Mouse (Mus musculus) monocyte, adult 2 months (primary cell): ENCODE results near the gene Basp1.

Source experiments
- DNase-seq, 2 experiments: peaks; one replicate each; pipeline ENCODE4 v3.0.0; 2022; ENCODE audit warnings: low spot score in 2 of 2, low read depth in 1 of 2

Basp1 gene

DNA sequence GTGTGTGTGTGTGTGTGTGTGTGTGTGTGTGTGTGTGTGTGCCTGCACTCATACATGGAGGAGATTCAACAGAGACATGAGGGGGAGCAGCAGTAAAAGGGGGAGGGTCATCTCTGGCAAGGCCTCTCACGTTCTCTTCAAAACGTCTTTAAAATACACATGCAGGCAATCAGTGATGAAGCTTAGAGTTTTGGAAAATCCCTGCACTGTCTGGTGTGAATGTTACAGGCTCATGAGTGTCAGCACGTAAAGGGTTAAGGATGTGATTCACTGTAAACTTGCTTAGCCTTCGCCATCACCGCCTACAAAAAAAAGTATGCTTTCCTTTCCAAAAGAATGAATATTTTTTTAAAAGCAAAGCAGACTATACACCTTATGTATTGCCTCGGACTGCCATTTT is 2.8 kb upstream of the Basp1 start:
- no peak for DNase-seq

DNA sequence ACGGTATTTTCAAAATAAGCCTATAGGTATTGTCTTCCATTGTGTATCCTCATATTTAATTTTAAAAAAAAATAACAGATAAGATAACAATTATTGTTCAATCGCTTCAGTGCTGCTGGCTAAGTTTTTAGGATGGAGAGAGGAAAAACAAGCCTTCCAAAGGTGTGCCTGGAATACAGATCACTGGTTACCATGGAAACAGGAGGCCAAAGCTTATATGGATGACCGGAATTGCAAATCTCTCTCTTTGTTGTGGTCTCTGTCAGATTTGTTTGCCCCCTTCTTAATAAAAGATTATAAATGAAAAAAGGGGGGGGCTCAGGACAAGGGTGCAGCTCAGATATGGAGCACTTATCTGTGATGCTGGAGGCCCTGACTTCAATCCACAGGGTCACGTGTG is 2.4 kb upstream of the Basp1 start:
- no peak for DNase-seq

DNA sequence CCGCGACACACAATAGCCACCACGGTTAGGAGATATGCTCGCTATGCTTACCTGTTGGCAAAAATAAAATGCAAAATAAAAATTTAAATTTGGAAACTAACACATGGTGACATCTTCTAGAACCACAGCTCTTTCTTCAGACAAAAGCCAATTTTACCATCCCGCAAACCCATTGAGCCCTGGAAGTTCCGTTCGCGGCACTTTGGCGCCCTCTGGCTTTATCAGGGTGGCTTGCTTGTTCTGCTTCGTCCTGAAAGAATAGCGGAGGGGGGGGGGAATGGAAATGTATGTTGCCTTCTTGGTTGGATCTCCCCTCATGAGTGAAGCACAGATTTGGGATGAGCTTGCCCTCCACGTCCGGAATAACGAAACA is 1.2 kb upstream of the Basp1 start:
- peak in 1 of 2 experiments; percentile 59 for DNase-seq

DNA sequence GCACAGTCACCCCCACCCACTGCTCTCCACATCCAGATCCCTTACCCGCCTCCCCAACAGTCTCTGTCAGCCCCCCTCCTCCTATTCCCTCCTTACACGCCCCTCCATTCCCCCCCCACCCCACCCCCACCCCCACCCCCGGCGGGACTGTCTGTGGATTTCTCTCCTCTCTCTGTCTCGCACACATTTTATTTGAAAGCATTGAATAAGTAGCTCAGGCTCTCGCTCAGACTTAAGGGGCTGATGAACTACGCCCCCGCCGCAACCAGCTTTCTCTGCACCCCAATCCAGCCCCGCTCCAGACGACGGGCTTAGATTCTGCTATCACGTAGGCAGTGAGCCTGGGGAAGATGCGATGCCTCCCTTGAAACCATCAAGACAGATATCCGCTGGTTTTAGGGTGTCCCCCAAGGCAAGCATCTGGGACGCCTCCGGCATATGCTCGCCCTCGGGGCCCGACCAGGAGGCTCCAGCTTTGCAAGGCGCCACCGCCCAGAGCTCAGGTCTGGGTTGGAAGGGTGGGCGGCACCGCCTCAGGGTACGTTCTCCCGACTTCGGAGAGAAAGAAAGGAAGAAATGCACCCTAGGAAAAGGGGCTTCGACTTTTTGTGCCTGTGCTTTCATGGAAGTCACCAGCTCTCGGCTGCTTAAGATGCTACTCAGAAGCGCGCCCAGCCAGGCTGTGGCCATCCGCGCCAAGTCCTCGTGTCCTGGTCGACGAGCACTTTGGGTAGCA is 615 bp upstream of the Basp1 start:
- peak in 1 of 2 experiments; percentile 3 for DNase-seq

DNA sequence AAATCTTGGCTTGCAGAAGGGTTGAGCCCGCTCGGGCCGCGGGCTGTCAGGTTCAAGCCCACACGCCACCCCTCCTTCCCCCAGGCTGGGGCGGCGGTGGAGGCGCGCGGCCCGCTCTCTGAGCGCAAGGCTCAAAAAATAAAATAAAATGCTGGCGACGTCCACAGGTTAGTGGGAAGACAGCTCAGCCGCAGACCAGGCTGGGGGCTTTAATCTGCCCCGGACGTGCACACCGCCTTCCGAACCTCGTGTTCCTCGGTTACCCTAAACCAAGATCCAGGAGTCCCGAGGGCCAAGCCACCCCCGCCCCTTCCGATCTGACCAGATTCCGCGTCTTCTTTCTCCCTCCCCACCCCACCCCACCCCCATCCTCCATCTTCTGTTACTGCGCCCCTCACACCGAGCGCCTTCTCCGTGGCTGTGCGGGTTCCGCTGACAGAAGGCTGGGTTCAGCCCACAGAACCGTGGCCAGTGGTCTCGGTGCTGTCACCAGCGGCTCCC is 753 bp downstream of the Basp1 start:
- DNase-seq: no peak

DNA sequence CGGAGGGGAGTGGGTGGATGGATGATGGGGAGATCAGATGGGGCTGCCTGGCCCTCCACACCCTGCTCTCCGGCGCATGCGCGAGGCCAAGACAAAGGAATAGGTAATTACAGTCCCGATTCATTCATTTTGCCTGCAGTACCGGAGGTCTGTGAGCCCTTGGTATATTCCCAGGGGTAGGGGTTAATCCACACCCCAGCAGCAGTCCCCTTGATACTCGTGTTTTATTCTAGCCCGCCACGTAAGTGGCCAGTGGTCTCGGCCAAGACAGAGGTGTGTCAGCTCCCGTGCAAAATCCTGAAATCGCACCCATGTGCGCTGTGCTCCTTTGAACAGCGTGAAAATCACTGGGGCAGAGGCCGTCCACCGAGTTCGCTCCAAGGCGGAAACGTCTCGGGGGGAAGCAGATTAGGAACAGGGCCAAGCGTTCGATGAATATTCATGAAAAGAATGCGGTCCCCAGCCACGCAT is 1.4 kb downstream of the Basp1 start:
- DNase-seq: no peak

DNA sequence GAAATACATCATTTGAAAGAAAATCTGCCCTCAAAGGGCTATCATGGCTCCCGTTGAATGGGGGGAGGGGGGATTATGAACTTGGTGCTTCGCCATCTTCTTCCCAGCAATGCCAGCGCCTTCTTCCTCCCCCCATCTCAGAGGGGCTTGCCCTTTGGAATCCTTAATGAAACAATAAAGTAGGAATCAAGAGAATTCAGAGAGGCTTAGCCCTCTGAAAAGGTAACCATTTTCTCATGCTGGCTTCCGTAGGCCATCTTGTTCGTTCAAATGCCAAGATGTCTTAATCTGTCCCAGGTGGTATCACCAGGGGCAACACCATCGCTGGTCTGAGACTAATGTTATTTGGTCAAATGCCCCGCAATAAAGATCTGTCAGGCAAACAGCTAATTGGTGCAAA is 2.1 kb downstream of the Basp1 start:
- no peak for DNase-seq

DNA sequence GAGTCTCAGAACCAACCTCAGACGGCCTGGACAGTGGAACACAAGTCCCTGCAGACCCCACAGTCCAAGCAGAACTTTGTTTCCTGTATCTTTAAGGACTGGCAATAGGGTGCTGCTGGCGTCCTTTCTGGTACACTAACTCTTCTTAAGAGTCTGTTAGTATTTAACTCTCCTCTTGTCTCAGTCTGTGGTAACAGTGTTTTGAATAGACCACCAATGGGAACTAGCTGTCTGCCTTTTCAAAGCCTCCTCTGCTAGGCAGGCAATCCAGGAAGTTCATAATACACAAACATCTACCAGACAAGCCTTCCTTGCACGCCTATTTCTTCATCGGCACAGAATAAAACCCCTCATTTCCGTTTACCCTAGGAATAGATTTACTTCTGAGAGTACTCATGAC is 7.6 kb downstream of the Basp1 start:
- no peak for DNase-seq

DNA sequence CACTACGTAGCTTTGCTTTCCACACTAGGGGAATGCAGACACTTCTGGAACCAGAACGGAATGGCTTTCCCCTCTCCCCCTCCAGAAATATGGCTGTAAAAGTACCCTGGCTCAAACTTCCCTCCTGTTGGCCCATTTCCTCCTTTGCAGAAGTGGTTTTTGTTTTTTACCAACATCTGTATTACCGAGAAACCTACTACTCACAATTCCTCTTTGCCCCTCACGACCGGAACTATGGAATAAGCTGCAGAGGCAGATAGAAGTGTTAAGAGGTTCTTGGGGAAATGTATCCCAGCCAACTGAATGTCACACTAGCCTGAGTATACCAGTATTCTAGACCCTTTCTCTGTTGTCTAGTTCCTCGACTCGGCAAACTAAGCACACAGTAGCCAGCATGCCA is 9.7 kb downstream of the Basp1 start:
- DNase-seq: no peak

DNA sequence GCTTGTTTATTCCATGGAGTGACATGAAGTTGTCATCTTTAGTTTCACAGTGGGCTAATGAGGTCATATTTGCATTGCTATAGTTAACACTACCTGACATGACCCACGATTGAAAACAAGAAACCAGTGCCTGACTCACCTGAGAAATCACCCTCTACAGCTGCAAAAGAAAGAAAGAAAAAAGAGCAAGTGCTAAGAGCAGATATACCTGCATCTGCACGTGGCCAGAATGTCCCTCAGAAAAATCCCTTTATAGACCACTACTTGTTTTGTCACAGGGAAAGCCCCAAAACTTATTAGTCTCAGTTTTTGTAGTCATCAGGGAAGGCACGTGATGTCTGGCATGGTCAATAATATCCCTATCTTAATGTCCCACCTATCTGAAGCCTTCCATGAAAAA is 11.6 kb downstream of the Basp1 start:
- DNase-seq: no peak

DNA sequence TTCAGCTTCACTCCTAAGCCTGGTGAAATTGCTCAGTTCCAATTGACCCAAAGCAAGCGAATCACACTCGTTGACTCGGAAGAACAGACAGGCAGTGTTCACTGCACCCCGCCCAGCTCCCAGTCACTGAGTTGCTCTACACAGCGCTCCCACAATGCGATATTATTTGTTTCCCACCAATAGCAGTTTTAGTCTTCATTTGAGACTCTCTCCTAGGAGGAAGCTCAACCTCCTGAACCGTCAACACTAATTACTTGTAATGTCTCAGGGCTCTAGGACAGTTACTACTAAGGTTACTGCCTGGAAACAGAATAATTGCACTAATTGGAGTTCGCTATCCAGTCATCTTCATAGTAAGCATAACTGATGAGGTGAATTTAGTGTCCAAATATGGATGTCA is 13.3 kb downstream of the Basp1 start:
- DNase-seq: no peak

DNA sequence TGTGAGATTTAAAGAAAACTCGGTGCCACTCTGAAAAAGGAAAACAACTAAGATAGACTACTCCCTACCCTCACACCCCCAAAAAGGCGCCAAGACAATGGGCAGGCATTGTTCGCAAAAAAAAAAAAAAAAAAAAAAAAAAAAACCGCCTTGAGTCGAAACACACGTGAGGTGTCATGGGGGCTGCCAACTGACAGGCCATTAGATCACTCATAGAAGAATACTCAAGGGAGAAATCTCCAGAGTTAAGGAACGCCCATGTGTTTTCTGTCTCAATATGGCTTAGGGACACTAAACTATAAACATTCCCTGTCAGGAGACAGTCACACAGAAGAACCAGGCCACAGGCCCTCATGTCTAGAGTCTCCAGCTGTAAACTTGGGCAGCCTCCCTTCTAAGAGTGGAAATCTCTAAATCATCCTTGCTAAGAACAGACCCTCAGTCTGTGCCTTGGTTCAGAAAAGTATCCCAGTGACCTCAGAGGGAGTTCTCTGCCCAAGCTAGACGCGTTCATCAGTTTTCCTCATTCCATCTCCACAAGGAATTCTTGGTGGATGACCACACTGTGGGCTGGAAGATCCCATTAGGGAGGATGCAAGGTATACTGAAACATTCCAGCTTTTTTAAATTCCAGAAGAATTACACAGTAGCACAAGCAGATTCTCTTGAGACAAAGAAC is 17.5 kb downstream of the Basp1 start:
- no peak for DNase-seq

DNA sequence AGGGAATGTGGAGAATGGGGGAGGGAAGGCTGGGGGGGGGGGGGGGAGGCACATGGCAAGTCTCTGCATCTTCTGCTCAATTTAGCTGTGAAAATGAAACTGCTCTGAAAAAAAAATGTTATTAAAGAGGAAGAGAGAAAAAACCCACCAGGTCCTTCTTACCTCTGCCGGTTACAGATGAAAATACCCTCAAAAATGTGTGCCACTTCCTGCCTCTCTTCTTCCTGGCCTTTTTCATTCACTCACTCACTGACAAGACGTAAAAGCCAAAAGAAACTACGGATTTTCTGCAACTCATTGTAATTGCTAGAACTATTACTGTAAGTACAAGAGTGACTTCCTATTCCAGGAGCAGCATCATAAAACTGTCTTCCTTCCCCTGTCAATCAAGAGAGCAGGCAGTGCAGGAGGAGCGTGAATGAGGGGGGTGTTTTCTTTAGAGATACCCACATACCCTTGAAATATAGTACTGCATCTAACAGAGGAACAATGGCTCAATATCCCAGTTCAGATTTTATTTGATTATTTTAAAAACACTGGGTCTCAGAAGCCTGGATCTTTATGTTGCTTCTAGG is 21.0 kb downstream of the Basp1 start:
- no peak for DNase-seq

DNA sequence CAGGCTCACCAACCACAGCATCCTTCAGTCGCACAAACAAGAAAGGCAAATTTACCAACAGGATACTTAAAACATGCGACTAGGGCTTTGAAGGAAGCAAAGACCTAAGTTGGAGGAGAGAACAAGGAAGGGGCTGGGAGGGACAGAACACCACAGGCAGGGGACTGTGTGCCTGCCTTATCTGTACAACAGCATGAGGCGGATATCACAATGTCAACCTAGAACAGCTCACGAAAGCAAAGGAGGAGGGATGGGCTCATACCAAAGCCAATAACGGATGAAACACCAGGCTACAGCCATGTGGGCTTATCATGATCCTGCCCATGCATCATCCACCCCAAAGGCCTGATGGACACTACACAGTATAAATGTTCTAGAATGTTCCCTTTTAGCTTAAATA is 22.4 kb downstream of the Basp1 start:
- DNase-seq: no peak

DNA sequence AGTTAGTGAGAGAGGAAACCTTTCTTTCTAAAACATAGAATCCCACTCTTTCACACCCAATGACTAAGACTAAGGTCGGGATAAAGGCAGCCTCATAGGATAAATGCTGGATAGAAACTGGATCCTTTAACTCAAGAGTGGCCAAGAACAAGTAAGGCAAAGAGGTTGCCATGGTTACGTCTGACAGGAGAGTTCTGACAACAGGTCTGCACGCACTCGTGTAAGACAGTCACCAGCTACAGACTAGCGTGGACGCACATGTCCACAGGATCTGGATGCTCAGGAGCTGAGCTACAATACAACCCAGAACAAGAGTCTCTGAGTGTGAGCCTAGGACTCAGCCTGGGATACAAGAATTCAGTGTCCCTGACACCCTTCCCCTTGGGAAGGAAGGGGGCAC is 26.0 kb downstream of the Basp1 start:
- DNase-seq: no peak

DNA sequence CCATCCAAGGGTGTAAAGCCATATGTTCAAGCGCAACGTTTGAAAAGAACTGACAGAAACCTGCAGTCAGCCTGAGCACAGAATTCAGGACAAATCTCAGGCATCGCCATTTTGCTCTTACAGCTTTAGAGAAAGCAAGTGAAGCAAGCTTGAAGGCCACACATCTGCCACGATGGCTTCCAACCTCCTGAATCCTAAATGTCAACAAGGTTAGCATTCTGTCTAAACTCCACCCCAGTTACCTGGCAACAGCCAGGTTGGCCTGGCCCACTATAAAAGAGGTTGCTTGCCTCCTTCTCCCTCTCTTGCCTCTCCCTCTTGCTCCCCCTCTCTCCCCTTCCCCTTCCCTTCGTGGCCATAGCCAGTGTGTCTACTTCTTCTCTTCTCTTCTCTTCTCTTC is 33.5 kb downstream of the Basp1 start:
- no peak for DNase-seq

DNA sequence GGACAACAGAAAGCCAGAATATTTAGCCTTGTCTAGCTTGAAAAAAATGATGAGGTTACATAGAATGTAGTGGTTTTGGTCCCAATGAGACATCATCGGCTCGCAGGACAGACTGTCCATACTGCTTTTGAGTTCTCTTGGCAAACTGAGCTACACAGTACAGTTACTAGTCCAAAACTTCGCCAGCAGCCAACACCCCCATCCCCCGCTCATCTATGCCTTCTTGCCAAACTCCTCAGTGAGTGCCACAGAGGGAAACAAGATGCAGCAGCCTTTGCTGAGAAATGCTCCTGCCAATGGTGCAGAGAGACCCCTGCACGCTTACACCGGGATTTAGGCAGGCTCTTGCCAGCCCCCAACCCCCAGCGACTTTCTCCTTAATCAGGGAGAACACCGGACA is 34.9 kb downstream of the Basp1 start:
- DNase-seq: no peak

DNA sequence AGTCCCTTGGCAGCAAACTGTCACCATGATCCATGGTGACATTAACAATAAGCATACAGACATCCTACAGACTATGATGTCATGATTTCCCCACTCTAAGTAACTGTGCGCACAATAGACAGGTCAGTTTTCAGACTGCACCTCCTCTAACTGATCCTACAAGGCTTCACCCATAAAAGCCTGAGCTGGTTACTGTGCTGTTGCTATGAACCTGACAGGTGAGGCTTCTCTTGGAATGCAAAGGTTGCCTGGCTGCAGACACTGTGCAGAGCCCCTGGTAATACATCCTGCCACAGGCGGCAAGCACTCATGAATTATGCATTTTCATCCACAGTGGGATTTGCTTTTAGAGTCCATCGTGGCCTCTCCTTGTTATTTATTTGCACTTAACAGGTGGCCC is 36.6 kb downstream of the Basp1 start:
- DNase-seq: no peak

DNA sequence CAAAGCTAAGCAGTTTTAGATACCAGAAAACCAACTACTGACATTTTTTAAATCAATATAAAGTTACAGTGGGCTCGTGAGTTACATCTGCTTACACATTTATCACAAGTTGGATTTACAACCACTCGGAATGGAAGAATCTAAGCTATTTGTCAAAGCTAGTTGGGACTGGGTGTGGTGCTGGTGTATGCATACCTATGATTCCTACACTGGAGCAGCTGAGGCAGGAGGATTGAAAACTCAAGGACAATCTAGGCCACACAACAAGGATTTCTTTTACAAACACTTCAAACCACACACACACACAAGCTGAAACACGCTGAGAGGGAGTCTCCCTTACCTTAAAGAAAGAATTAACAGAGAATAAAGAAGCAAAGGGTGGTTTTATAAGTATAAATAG is 40.1 kb downstream of the Basp1 start:
- no peak for DNase-seq

DNA sequence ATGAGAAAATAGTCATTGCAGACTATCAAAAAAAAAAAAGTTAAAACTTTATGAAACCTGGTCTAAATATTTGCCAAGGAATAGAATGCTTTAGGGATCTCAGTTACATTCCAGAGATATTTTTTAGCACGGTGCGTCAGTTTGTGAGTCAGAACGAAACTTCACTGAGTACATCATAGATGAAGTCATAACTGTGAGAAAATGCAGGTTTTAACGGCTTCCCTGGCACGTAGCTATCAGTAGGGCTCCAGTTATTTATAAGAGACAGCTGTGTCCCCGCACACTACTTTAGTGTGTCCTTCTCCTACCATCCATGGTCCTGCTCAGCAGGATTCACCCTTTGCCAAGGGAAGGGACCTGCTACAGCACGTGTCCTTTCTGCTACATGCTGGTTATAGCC is 44.0 kb downstream of the Basp1 start:
- no peak for DNase-seq

DNA sequence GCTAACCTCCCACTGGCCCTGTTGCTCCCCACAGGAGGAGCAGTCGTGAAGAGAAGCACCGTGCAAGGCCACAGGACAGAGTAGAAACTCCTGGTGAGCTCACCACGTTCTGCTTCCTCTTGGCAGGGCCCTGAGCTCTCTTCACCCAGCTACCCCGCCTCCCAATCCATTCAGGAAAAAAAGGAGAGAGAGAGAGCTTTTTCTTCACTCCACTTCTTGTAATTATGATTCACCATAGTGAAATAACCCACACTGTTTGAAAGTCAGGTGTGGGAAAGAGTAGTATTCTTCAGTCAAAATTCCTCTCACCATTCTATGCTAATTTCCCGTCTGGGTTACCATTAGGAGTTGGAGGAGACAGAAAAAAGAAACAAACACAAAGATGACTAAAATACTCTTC is 48.1 kb downstream of the Basp1 start:
- no peak for DNase-seq

DNA sequence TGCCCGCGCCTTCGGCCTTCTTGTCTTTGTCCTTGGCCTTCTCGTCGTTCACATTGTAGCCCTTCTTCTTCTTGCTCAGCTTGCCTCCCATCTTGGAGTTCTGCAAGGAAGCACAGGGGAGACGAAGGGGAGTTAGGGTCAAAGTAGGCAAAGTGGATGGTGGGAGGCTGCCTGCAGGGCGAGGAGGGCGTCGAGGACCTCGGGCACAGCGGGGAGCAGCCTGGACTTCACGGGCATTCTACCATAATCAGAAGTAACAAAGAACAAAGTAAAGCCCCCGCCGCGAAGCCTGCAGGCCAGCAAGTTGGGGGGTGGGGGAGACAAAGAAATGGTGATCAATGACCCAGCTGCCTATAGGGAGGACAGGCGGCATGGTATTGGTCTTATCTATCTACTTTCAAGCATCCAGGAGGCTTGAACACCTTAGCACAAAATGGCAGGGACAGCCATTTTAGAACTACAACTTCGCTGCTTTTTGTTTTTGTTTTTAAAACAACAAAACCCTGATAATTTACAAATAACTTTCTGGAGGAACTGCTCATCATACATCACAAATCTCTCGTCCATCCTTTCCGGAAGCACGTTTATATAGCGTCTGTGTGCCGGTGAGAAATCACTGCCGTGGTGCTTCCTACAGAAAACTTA is 48.6 kb downstream of the Basp1 start:
- DNase-seq: no peak
